Mouse (Mus musculus) forebrain, embryonic 11.5 days (tissue): ENCODE results near the gene Nedd4. TPM values are rescaled to one million over a fixed set of nuclear protein-coding genes. Genes with fewer than 3 reads are reported as not detected.
"Not testable (repeated sequence)": the region's sequence is repeated elsewhere in the genome, so short reads cannot be mapped to it uniquely, and the experiment has no call there.

Source experiments
- ATAC-seq: fragments of 200-750 bp; cut with Nextera tagmentation; replicated peaks from 2 replicates; pipeline ENCODE4 v1.8.0; 2017; ENCODE audit warnings: moderate TSS enrichment; ENCODE audit not compliant: low FRiP score
- DNase-seq: peaks from one replicate; pipeline ENCODE4 v3.0.0-alpha.2; 2017; ENCODE audit warnings: low spot score
- H3K27ac ChIP-seq: fragments of 300-500 bp; sonication (generic); 2 replicates; pipeline ENCODE4 v1.5.1; 2014; ENCODE audit warnings: low read depth, low read length
- H3K27me3 ChIP-seq: fragments of 300-500 bp; sonication (generic); 2 replicates; pipeline ENCODE4 v1.6.1; 2014; ENCODE audit warnings: mild to moderate bottlenecking, low read length, mixed read lengths; ENCODE audit not compliant: control insufficient read depth, insufficient read depth
- H3K36me3 ChIP-seq: fragments of 300-500 bp; sonication (generic); 2 replicates; pipeline ENCODE4 v1.6.1; 2014; ENCODE audit warnings: mild to moderate bottlenecking, low read length, moderate library complexity, mixed read lengths; ENCODE audit not compliant: control insufficient read depth, insufficient read depth
- H3K4me1 ChIP-seq: fragments of 300-500 bp; sonication (generic); replicated peaks from 2 replicates; pipeline ENCODE4 v1.6.1; 2014; ENCODE audit warnings: low read length, mixed read lengths; ENCODE audit not compliant: control insufficient read depth, insufficient read depth
- H3K4me2 ChIP-seq: fragments of 300-500 bp; sonication (generic); 2 replicates; pipeline ENCODE4 v1.6.1; 2014; ENCODE audit warnings: low read depth, mild to moderate bottlenecking, low read length, moderate library complexity, mixed read lengths; ENCODE audit not compliant: severe bottlenecking
- H3K4me3 ChIP-seq: fragments of 300-500 bp; sonication (generic); 2 replicates; pipeline ENCODE4 v1.5.1; 2014; ENCODE audit warnings: low read depth, low read length
- H3K9ac ChIP-seq: fragments of 300-500 bp; sonication (generic); 2 replicates; pipeline ENCODE4 v1.6.1; 2014; ENCODE audit warnings: low read length
- H3K9me3 ChIP-seq: fragments of 300-500 bp; sonication (generic); 2 replicates; pipeline ENCODE4 v1.6.1; 2016; ENCODE audit warnings: low read length, mixed read lengths; ENCODE audit not compliant: control insufficient read depth
- WGBS: fragments of 180-500 bp; shearing (Covaris S2); extraction: QIAGEN DNeasy Blood & Tissue Kit; methylation state at CpG from one replicate; pipeline ENCODE4 v1.1.7; 2014; 5-methylcytosine and 5-hydroxymethylcytosine counted together
- polyA plus RNA-seq: library from polyadenylated mRNA; unstranded; fragments of >200 nt; fragmentation: Nextera tagmentation; extraction: Ambion mirVana; gene quantifications from 2 replicates; pipeline ENCODE4 v1.2.1, GENCODE M21; 2014

Nedd4 gene
- polyA plus RNA-seq, 1 experiment from 2014 or later, result 793 TPM

DNA sequence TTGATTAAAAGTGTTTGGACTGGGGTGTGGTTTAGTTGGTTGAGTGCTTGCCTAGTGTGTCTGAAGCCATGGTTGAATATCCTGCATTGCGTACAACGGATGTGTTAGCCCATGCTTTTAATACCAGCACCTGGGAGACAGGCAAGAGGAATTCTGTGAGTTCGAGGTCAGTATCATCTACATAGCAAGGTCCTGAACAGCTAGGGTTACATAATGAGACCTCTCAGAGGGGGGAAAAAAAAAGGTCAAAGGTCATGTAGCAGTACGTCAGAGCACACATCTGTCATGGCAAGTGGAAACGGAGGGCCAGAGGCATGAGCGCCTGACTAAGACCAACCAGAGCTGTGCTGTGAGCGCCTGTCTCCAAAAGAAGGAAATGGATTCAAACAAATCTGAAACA, 3.4 kb downstream of the Nedd4 start:
- DNase-seq (no peak), ATAC-seq (no peak)
- no peaks in the 10 kb centered on the region for H3K27me3 ChIP-seq
- H3K9ac ChIP-seq, result no peak overlapping the region
- H3K27ac ChIP-seq, result no peak overlapping the region
- 57% methylated on average over 7 of the region's 7 CpGs for WGBS
- peak overlapping the region; percentile 99; the same call in 1 of the 2 replicates for H3K4me3 ChIP-seq
- H3K9me3 ChIP-seq, result no peaks in the 10 kb centered on the region
- peak overlapping the region; percentile 77 for H3K4me2 ChIP-seq
- H3K4me1 ChIP-seq, result peaks cover 25% of the 10 kb centered on the region
- peaks cover 5% of the 10 kb centered on the region for H3K36me3 ChIP-seq

DNA sequence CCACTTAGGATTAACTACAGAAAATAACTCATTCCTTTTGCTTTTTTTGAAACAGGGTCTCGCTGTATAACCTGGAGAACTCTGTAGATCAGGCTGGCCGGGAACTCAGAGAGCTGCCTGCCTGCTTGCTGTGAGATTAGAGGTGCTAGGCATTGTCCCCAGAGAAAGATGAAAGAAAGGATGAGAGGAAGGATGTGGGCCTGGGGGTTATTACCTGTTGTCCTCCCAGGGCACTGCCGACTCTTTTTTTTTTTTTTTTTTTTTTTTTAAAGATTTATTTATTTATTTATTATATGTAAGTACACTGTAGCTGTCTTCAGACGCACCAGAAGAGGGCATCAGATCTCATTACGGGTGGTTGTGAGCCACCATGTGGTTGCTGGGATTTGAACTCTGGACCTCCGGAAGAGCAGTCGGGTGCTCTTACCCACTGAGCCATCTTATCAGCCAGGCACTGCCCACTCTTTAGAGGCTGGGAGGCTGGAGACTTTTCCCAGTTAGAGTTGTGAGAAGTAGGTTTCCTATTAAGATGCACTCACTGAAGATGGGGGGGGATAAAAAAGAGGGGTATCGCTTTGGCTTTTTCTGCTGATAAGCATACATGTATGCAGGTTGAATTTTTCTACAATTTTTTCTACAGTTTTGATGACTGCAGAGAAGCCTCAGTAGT, 4.3 kb downstream of the Nedd4 start:
- H3K9me3 ChIP-seq, ATAC-seq, DNase-seq, H3K27ac ChIP-seq, H3K4me2 ChIP-seq, H3K36me3 ChIP-seq, H3K27me3 ChIP-seq, H3K4me3 ChIP-seq, H3K9ac ChIP-seq: not testable (repeated sequence)
- H3K4me1 ChIP-seq, result peaks cover 22% of the 10 kb centered on the region
- 87% methylated on average over 6 of the region's 8 CpGs for WGBS

DNA sequence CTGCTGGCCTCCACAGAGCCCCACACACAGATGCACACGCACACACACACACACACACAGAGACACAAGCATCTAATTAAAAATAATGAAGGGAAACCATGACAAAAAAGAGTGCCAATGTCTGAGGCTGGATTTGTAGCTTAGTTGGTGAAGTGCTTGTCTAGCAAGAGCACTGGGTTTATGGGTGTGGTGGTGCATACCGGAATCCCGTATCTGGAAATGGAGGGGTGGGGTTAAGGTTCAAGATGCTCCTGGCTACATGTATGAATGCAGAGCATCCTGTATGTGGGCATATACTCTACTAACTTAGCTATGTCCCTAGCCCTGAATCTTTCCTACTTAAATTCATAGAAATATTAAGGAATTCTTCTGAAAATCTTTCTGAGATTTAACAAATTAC, 5.0 kb downstream of the Nedd4 start:
- no peak for DNase-seq
- H3K9me3 ChIP-seq, result no peaks in the 10 kb centered on the region
- H3K4me3 ChIP-seq, result no peak overlapping the region
- 88% methylated on average over 3 of the region's 3 CpGs for WGBS
- H3K9ac ChIP-seq, result no peak overlapping the region
- H3K4me2 ChIP-seq, result no peak overlapping the region
- no peak for ATAC-seq
- peaks cover 22% of the 10 kb centered on the region for H3K4me1 ChIP-seq
- H3K27me3 ChIP-seq, result no peaks in the 10 kb centered on the region
- peaks cover 5% of the 10 kb centered on the region for H3K36me3 ChIP-seq
- H3K27ac ChIP-seq, result no peak overlapping the region

DNA sequence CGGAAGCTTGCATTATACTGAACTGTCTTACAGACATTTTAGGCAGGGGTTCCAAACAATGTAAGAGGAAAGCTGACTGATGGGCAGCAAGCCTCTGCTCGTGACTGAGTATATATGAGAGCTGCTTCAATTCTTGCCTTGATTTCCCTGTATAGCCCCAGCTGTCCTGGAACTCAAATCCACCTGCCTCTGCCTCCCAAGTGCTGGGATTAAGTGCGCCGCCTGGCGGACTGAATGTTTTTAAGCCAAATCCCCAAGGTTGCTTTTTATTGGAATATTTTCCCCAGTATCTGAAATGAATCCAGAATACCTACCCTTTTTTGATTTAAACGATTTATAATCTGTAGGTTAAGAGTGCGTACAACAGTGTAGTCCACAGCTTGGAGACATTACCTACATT, 7.2 kb downstream of the Nedd4 start:
- WGBS, result 86% methylated on average over 7 of the region's 7 CpGs
- ATAC-seq, result no peak
- Histone ChIP-seq H3K9me3 (no peaks in the 10 kb centered on the region), H3K4me2 (no peak overlapping the region), H3K27ac (no peak overlapping the region), H3K27me3 (no peaks in the 10 kb centered on the region), H3K36me3 (peaks cover 15% of the 10 kb centered on the region), H3K4me1 (peaks cover 15% of the 10 kb centered on the region), H3K9ac (no peak overlapping the region), H3K4me3 (no peak overlapping the region)
- DNase-seq, result no peak

DNA sequence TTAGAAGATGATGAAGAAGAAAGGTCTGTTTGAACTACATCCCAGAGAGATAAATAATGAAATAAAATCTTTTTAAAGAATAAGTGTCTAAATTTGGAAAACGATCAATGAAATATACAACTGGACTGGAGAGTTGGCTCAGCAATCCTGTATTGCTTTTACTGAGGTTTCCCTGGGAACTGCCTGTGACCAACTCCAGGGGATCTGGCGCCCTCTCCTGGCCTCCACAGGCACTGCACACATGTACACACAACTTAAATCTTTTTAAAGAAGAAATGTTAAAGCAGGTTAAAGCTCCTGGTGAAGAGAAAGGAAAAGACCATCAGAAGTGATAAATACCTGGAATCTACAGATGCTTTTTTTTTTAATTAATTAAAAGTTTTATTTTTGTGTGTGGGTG, 10.2 kb downstream of the Nedd4 start:
- Histone ChIP-seq H3K27me3 (no peaks in the 10 kb centered on the region), H3K27ac (no peak overlapping the region), H3K9ac (no peak overlapping the region), H3K36me3 (peaks cover 34% of the 10 kb centered on the region), H3K4me3 (no peak overlapping the region), H3K4me2 (no peak overlapping the region), H3K9me3 (no peaks in the 10 kb centered on the region), H3K4me1 (no peaks in the 10 kb centered on the region)
- ATAC-seq (no peak), DNase-seq (peak; percentile 88)
- WGBS, result 32% methylated on average over 2 of the region's 2 CpGs

DNA sequence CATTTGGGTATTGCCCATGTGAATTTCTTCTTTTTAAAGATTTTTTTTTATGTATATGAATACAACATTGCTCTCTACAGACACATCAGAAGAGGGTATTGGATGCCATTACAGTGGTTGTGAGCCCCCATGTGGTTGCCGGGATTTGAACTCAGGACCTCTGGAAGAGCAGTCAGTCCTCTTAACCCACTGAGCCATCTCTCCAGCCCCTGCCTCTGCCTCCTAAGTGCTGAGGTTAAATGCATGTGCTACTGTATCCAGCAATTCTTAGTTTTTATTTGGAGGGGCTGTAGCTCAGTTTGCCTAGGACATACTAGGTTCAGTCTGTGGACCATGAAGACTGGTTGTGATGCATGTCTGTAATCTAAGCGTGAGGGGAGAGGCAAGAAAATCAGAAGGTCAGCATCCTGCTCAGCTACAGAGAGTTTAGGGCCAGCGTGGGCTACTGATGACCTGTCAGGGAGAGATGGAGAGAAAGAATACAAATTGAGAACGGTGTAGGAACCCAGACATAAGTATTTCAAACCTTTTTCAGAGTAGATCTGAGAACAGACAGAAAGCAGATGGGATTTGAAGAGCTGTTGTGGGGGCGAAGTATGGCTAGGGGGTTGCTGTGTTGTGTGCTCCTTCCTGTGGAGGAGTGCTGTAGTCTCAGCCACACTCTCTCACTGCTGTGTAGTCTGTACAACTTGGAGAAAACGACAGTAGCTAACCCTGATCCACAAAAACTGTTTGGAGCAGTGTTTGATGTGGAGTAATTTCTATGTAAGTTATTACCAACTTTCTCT, 13.0 kb downstream of the Nedd4 start:
- Histone ChIP-seq H3K9ac (no peak overlapping the region), H3K27me3 (no peaks in the 10 kb centered on the region), H3K4me3 (no peak overlapping the region), H3K36me3 (peaks cover 41% of the 10 kb centered on the region), H3K4me2 (no peak overlapping the region), H3K9me3 (no peaks in the 10 kb centered on the region), H3K27ac (no peak overlapping the region), H3K4me1 (no peaks in the 10 kb centered on the region)
- DNase-seq, result no peak
- no peak for ATAC-seq
- 94% methylated on average over 6 of the region's 6 CpGs for WGBS

DNA sequence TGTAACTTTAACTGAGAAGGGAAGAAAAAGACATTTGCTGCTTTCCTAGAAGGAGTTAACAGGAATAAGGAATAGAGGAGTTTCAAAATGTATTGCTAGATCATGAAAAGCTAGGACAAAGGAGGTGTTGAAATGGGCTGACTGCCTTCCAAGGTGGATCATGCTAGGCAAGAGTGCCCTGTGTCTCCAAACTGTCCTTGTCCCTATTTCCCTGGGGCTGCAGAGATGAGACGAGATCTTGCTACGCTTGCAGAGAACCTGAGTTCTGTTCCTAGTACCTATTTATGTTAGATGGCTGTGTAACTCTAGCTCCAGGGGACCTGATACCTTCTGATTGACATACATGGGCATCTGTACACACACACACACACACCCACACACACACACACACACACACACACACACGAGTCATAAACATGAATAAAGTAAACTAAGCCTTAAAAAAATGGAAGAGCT, 13.6 kb downstream of the Nedd4 start:
- Histone ChIP-seq H3K27me3 (no peaks in the 10 kb centered on the region), H3K4me3 (no peak overlapping the region), H3K9ac (no peak overlapping the region), H3K9me3 (no peaks in the 10 kb centered on the region), H3K27ac (no peak overlapping the region), H3K4me2 (no peak overlapping the region), H3K36me3 (peaks cover 39% of the 10 kb centered on the region), H3K4me1 (no peaks in the 10 kb centered on the region)
- WGBS, result 94% methylated on average over 3 of the region's 3 CpGs
- no peak for ATAC-seq
- DNase-seq, result no peak

DNA sequence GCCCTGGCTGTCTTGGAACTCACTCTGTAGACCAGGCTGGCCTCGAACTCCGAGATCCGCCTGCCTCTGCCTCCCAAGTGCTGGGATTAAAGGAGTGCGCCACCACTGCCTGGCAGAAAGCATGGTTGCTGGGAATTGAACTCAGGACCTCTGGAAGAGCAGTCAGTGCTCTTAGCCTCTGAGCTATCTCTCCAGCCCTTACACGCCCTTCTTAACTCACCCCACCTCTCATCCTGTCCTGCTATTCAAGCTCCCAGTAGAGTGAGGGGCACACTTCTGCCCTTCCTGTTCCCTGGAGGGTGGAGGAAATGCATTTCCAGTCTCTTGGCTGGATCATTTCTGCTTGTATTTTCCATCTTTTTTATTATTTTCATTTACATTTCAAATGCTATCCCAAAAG, 15.5 kb downstream of the Nedd4 start:
- DNase-seq (no peak), ATAC-seq (no peak)
- Histone ChIP-seq H3K4me2 (no peak overlapping the region), H3K9ac (no peak overlapping the region), H3K27me3 (no peaks in the 10 kb centered on the region), H3K4me3 (no peak overlapping the region), H3K4me1 (no peaks in the 10 kb centered on the region), H3K9me3 (no peaks in the 10 kb centered on the region), H3K27ac (no peak overlapping the region), H3K36me3 (peaks cover 48% of the 10 kb centered on the region)
- 93% methylated on average over 5 of the region's 5 CpGs for WGBS
